Mouse (Mus musculus) layer of hippocampus, adult 9-10 months (tissue): ENCODE measurements around the gene Tmem200a.
"Not testable (repeated sequence)": the region's sequence is repeated elsewhere in the genome, so short reads cannot be mapped to it uniquely, and the experiment has no call there.

Source experiments
- DNase-seq: peaks from one replicate; pipeline ENCODE4 v3.0.0; 2022; ENCODE audit warnings: low spot score

Gene Tmem200a

DNA sequence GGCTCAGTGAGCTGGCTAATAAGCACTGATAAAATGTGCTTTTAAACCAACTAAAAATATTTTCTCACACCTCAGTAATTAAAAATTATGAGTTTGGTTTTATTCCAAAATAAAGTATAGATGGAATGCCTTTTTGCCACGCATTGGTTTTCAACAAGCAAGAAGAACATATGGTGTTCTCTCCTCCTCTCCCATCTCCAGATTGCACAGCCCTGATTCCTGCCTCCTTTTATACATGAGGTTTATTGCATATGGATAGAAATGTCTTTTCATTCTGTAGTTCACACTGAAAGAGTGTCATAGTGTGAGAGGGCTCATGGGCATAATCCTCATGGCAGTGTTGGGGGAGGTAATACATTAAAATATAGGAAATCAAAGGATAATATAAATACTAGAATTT is 96.2 kb downstream of the Tmem200a start:
- no peak for DNase-seq

DNA sequence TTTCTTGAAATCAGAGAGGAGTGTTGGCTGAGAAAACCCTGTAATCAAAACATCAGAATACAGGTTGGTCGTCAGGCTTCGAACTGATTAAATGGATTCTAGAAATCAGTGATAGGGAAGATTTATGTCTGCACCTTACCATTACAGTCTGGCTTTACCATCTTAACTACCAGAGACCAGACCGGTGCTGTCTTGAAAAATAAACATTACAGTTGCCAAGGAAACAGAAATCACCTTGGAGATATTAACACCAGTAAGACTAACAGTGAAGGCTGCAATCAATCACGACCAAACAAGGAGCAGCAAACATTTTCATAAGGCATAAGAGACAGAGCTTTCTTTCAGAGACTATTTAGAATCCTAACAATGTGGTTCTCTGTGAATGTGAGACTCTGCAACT is 116.0 kb downstream of the Tmem200a start:
- no peak for DNase-seq

DNA sequence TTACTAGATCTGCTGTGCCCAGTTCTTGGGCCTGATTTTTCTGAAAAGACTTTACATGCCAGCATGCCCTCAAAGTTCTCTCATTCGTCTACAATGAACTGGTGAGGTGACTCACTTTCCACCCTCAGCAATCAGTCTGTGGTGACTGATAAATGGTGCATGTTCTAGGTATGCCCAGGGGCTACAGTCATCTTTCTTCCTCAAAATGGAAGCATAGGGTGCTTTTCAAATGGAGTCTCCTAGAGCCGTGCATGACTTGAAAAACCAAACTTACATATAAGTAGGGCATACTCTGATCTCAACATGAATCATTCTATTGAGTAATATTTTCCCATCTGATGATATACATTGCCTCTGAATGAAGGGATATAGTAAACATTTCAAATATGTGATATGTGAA is 117.8 kb downstream of the Tmem200a start:
- DNase-seq = no peak

GRCm38 (mm10) chr10:25958762-25959753 is 119.8 kb downstream of the Tmem200a start:
- DNase-seq = no peak

DNA sequence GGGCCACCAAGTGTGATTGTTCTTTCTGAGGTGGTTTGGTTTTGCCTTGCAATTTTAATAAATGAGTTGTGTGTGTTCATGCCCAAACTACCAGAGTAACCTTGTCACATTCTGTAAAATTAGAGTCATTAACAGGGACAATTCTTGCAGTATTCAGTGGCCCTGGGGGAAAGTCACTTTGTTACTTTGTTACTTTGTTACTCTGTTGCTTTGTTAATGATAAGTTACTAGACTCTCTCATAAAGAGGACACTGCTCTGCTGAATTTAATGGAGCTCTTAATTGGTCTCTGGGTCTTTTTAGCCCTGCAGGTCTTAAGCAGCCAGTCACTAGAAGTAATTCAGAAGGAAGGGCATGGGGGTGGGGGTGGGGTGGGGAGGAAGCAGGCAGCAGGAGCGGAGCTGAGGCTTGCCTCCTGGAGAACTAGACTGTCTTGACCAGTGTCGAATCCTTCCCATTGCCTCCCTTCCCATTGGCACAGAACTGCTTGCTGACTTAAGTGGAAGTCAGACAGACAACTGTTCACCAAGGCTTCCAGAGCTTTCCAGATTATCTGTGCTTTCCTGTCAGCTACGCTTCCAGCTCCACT is 124.1 kb downstream of the Tmem200a start:
- no peak for DNase-seq

DNA sequence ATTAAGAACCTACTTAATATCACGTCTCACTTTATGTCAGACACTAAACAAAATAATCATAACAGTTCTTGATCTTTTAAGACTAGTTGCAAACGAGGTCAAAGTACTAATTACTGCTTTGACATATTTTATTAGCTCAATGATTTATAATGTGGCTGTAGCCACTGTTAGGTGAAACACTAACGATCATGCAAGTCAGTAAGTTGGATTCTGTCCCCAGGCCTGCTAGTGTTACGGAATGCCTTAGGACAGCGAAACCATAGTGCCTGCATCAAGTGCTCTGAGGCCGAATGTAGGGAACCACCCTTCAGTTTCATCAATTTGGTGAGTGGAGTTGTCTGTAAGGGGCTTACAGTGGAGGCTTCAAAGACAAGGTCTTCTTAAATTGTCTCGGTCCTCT is 126.0 kb downstream of the Tmem200a start:
- DNase-seq = no peak

GRCm38 (mm10) chr10:25952150-25952549 is 126.7 kb downstream of the Tmem200a start:
- DNase-seq = no peak

GRCm38 (mm10) chr10:25945866-25946265 is 133.0 kb downstream of the Tmem200a start:
- no peak for DNase-seq

- DNase-seq = no peak
Measured at GRCm38 (mm10) chr10:25944641-25945040, 134.2 kb downstream of the Tmem200a start.

DNA sequence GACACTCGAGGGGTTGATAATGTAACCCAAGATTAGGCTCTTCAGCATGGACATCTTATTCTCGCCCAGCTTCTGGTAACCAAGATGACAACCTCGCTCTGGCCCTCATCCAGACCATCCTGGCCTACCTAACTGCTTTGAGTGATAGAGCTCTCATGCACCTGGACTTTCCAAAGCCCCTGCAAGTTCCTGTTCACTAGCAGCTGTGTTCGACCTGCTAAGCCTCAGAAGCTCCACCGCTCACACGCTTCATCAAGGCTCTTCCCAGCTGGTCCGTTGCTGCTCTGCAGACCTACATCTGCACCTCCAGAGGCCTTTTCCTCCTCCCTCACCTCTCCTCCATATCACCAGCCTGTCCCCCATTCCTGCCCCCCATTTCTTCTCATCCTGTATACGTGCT is 147.1 kb downstream of the Tmem200a start:
- DNase-seq = no peak

DNA sequence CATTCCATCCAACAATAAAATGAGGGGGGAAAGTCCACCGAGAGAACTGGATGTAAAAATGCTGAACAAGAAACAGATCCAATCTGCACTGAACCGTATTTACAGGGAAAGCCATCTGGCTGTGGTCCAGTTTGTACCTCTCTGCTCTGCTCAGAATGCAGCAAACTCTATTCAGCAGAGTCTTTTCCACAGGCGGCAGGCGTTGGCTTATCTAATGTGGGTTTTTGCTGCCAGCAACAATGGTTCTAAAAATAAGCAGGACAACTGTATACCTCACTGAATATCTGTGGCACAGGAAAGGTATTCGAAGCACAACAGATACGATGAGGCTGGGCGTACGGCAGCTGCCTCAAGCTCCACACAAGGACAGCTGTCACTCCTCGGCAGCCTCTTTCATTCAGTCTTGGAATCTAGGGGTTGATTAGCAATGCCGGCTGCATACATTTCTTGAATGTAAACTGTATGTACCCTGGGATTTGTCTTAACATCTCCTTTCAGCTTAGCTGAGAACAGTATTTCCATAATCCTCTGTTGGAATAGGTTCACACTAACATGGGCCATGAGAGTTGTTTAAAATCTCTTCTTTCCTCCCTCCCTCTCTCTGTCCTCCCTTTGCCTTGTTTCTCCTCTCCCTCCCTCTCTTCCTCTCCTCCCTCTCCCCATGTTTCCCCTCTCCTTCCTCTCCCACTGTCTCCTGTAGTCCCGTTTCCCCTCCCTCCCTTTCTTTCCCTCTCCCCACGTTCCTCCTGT is 149.3 kb downstream of the Tmem200a start:
- DNase-seq = peak; percentile 32

DNA sequence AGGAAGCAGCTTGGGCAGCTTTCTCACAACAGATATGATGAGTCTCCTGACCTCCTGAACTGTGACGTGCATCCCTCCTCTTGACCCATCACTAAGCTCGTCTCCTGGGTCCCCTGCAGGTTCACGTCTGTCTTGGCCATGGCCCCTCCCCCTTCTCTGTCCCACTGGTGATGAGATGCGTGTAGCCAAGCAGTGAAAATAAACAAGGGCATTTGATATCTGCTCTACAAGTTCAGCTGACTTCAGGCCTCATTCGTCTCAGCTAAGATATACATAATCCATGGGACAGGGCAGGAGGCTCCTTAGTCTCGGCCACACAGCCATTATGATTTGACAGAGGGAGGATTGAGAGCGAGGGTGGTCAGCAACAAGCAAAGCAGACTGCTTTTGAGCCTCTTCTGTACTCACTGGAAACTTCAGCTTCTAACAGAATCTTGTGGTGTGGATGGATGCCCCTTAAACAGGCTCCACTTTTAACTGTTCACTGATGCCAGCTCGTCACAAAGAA is 149.9 kb downstream of the Tmem200a start:
- DNase-seq = no peak

DNA sequence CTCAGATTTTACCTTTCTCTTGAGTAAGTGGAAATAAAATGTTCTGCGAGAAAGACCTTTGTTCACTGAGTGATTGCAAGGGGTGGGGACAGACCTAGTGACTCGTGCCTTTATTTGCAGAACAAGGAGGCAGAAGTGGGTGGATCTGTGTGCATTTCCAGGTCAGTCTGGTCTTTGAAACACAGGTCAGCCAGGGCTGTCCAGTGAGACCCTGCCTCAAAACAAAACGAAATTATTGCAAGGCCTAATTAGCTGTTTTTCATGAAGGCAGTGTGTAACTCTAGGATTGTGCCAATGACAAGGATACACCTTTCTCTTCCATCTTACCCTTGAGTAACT is 150.4 kb downstream of the Tmem200a start:
- DNase-seq = no peak

DNA sequence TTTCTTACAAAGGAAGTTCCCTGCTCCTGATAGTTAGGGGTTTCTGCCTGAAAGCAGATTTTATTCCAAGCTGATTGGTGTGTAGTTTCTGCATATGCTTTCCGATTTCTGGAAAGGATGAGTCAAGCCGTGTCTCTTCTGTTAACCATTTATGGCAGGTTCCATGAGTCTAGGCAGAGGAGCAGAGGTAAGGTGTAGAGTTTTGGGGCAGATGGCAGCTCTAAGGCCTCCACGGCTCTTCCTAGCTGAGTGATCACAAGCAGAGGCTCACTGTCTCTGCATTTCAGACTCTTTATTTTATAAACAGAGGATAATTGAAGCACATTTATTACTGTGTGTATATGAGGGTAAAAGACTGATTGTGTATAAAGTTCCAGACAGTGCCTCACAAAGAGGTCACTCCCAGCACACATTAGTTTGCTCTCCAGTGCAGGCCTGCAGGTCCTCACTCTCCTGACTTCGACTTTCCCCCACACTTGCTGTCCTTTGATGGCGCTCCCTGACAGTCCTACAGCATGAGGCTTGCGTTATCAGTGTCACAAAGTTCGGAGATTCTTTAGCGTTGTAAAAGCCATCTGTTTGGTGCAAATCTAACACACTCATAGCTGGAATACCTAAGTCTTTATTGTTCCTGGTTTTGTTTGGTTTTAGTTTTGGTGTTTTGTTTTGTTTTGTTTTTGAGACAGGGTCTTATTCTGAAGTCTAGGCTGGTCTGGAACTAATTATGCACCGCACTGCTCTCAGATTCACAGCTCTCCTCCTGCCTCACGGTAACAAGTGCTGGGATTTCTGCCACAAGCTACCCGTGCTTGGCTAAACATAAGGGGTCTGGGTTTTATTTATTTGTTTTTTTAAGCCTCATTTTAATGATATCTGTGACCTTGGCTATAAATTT is 151.1 kb downstream of the Tmem200a start:
- DNase-seq = no peak

DNA sequence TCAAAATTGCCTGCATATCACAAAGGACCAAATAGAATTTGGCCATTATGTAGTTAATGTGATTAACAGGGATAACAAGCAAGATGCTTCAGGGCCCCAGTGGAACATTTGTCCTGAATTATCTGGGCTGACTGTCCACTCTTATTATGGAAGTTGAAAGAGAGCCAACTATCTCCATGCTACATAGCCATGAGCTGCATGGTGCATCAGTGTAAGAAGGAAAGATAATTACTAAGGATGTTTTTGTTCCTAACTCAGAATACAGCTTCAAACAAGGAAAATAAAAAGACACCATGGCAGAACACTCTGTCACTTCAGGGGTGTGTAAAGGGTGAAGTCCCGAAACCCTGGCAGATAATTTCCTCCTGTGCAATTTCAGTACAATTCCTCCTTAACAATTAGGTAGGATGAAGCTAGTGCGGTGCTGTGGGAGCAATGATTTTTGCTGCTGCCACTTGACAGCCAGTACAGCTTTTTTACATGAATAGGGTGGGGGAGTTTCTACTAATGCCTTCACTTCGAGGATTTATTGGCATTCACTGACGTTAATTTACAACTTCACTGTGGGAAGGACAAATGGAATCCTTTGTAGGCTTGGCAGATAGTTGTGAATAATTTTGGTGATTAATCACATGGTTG is 158.1 kb downstream of the Tmem200a start:
- no peak for DNase-seq

DNA sequence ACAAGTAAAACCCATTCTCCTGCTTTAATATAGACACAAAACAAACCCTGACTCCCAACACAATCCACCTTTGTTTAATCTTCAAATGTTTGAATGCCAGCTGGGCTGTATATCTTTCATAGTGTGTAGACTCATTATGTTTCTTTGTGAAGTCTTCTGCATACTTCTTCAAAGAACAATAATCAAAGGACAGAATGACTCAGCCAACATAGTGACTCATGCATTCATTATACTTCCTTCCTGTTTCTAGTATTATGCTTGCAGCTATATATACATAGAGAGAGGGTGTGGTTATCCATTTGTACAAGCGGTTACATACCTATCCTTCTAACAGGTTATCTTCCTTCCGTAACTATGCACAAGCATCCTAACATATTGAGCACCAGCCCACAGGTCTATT is 160.7 kb downstream of the Tmem200a start:
- no peak for DNase-seq

- DNase-seq = no peak
Measured at GRCm38 (mm10) chr10:25910270-25910669, 168.6 kb downstream of the Tmem200a start.

- no peak for DNase-seq
Measured at GRCm38 (mm10) chr10:25908027-25909012, 170.5 kb downstream of the Tmem200a start.

- DNase-seq = not testable (repeated sequence)
Measured at GRCm38 (mm10) chr10:25894126-25894525, 184.7 kb downstream of the Tmem200a start.

GRCm38 (mm10) chr10:25887225-25887624 is 191.6 kb downstream of the Tmem200a start:
- no peak for DNase-seq
